Mouse (Mus musculus) forebrain, embryonic 16.5 days (tissue): Measurements from ENCODE around the gene Glt6d1. TPM values are rescaled to one million over a fixed set of nuclear protein-coding genes. Genes with fewer than 3 reads are reported as not detected.
"Not testable (repeated sequence)": the region's sequence is repeated elsewhere in the genome, so short reads cannot be mapped to it uniquely, and the experiment has no call there.

ENCODE experiments used
- ATAC-seq: fragments of 200-750 bp; cut with Nextera tagmentation; 2 replicates; pipeline ENCODE4 v1.8.0; 2017; ENCODE audit warnings: mild to moderate bottlenecking, moderate library complexity
- H3K27ac ChIP-seq: fragments of 300-500 bp; sonication (generic); 2 replicates; pipeline ENCODE4 v1.5.1; 2014; ENCODE audit warnings: low read length, control low read depth
- H3K27me3 ChIP-seq: fragments of 300-500 bp; sonication (generic); replicated peaks from 2 replicates; pipeline ENCODE4 v1.6.1; 2014; ENCODE audit warnings: low read length; ENCODE audit not compliant: control insufficient read depth, insufficient read depth
- H3K36me3 ChIP-seq: fragments of 300-500 bp; sonication (generic); 2 replicates; pipeline ENCODE4 v1.6.1; 2014; ENCODE audit not compliant: control insufficient read depth, insufficient read depth
- H3K4me1 ChIP-seq: fragments of 300-500 bp; sonication (generic); replicated peaks from 2 replicates; pipeline ENCODE4 v1.6.1; 2014; ENCODE audit warnings: low read length; ENCODE audit not compliant: control insufficient read depth, insufficient read depth
- H3K4me2 ChIP-seq: fragments of 300-500 bp; sonication (generic); 2 replicates; pipeline ENCODE4 v1.6.1; 2014; ENCODE audit warnings: mild to moderate bottlenecking, low read length, control low read depth
- H3K4me3 ChIP-seq: fragments of 300-500 bp; sonication (generic); replicated peaks from 2 replicates; pipeline ENCODE4 v1.5.1; 2014; ENCODE audit warnings: mild to moderate bottlenecking, low read length, control low read depth
- H3K9ac ChIP-seq: fragments of 300-500 bp; sonication (generic); replicated peaks from 2 replicates; pipeline ENCODE4 v1.6.1; 2014; ENCODE audit warnings: low read depth, low read length, control low read depth
- H3K9me3 ChIP-seq: fragments of 300-500 bp; sonication (generic); 2 replicates; pipeline ENCODE4 v1.6.1; 2016; ENCODE audit warnings: low read length; ENCODE audit not compliant: control insufficient read depth
- WGBS: fragments of 180-500 bp; shearing (Covaris S2); extraction: QIAGEN DNeasy Blood & Tissue Kit; methylation state at CpG from one replicate; pipeline ENCODE4 v1.1.7; 2014; 5-methylcytosine and 5-hydroxymethylcytosine counted together
- polyA plus RNA-seq: library from polyadenylated mRNA; unstranded; fragments of >200 nt; fragmentation: Nextera tagmentation; extraction: Ambion mirVana; gene quantifications from 2 replicates; pipeline ENCODE4 v1.2.1, GENCODE M21; 2015

The Glt6d1 gene
- polyA plus RNA-seq = not detected in 2 replicates

GRCm38 (mm10) chr2:25815748-25816147, at the start of gene Glt6d1:
Gene Glt6d1, minus strand, starts transcription at chr2:25815848.
- not testable (repeated sequence) for H3K9ac ChIP-seq, H3K9me3 ChIP-seq, H3K4me2 ChIP-seq, H3K27ac ChIP-seq, H3K27me3 ChIP-seq, H3K4me1 ChIP-seq, H3K36me3 ChIP-seq, ATAC-seq, H3K4me3 ChIP-seq
- WGBS = 82% methylated on average over 1 of the region's 1 CpGs

DNA sequence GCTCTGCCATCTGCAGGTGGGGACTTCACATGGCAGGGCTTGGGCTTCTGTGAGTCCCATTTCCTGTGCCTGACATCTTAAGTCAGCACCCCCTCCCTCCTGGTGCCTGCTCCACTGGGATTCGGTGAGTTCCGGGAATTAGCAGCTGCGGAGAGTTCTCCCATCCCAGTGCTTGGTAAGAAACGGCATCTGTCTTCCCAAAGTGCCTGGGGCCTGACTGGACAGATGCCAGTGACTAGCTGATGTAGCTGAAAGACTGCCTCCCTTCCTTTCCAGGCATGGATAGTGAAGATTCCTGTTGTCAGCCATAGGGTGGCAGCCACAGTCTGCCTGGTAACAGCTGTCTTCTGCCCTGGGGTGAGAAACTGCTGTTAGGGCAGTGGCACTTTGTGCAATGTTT, 49.8 kb upstream of the Glt6d1 start:
- Histone ChIP-seq H3K4me2 (no peak overlapping the region), H3K27me3 (no peaks in the 10 kb centered on the region; the same call in none of the 2 replicates), H3K27ac (no peak overlapping the region), H3K4me3 (no peak overlapping the region), H3K36me3 (no peaks in the 10 kb centered on the region), H3K9ac (no peak overlapping the region), H3K9me3 (no peaks in the 10 kb centered on the region), H3K4me1 (peaks cover 24% of the 10 kb centered on the region)
- WGBS = 5% methylated on average over 4 of the region's 4 CpGs
- ATAC-seq = peak; percentile 39

DNA sequence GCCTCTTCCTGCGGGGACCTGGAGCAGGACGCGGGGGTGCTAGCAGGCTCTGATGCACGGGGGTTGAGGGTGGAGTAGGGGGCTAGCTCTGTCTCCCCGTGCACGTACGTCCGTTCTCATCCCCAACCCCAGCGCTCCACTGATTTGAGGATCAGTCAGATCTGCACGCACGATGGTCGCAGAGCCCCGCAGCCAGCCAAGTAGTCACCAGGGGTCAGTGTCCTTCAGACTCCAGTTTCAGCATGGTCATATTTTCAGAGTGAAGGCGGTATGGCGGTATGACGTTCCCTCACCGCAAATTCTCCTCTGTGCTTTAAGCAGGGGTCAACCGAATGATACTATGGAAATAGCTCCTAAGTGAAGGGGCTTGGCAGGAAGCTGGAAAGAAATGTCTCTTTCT, 48.6 kb upstream of the Glt6d1 start:
- H3K9me3 ChIP-seq = no peaks in the 10 kb centered on the region
- no peaks in the 10 kb centered on the region; the same call in none of the 2 replicates for H3K27me3 ChIP-seq
- H3K27ac ChIP-seq = no peak overlapping the region
- H3K9ac ChIP-seq = peak overlapping the region; percentile 64; the same call in 1 of the 2 replicates
- H3K4me2 ChIP-seq = peak overlapping the region; percentile 99
- peaks cover 24% of the 10 kb centered on the region for H3K4me1 ChIP-seq
- H3K4me3 ChIP-seq = peak overlapping the region; percentile 56
- no peaks in the 10 kb centered on the region for H3K36me3 ChIP-seq
- no peak for ATAC-seq
- WGBS = 3% methylated on average over 18 of the region's 18 CpGs

DNA sequence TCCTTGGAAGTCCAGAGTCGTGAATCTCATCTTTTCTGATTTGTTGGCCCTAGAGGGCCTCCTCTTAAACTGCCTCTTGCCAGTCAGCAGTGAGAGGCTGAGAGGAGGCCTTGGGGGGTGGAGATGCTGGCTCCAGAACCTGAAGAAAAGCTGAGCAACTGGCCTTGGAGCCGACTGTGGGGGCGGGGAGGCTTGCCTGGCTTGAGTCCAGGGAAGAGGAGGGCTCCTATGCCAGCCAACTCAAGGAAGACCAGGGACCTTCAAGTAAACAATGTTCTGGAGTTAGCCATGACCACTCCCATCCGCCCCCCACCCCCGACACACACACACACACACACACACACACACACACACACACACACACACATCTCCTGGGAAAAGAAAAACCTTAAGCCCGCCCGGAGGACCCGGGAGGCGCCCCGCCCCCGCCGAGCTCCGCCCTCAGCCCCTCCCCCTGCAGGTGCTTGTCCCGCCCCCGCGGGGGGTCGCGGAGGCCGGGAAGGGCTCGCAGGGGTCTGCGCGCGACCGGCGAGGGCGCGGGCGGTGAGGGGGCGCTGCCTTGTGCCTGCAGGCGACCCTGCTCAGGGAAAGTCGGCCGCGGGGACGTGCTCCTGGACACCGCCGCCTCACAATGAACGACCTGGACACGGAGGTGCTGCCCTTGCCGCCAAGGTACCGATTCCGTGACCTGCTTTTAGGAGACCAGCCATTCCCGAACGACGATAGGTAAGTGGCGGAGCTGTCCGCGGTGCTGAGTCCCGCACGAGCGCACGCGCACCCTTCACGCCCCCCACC, 47.9 kb upstream of the Glt6d1 start, which contains the start of gene Kcnt1:
TSS of gene Kcnt1 (plus strand) at position 398 of the 795 bp plus-strand sequence.
- H3K4me3 ChIP-seq = peak within 1 kb of the TSS; percentile 56
- ATAC-seq = peak; percentile 26; the same call in 1 of the 2 replicates
- no peaks in the 10 kb centered on the region for H3K36me3 ChIP-seq
- H3K4me2 ChIP-seq = peak within 1 kb of the TSS; percentile 99
- no peak within 1 kb of the TSS for H3K27ac ChIP-seq
- no peaks in the 10 kb centered on the region; the same call in none of the 2 replicates for H3K27me3 ChIP-seq
- 2% methylated on average over 45 of the region's 53 CpGs for WGBS
- no peaks in the 10 kb centered on the region for H3K9me3 ChIP-seq
- H3K9ac ChIP-seq = peak within 1 kb of the TSS; percentile 64
- peaks cover 24% of the 10 kb centered on the region for H3K4me1 ChIP-seq

GRCm38 (mm10) chr2:25862696-25863270, 47.1 kb upstream of the Glt6d1 start:
- no peaks in the 10 kb centered on the region for H3K9me3 ChIP-seq
- no peak for ATAC-seq
- peaks cover 24% of the 10 kb centered on the region for H3K4me1 ChIP-seq
- H3K4me3 ChIP-seq = peak overlapping the region; percentile 56; the same call in 1 of the 2 replicates
- H3K27ac ChIP-seq = no peak overlapping the region
- H3K9ac ChIP-seq = no peak overlapping the region
- H3K36me3 ChIP-seq = no peaks in the 10 kb centered on the region
- 49% methylated on average over 5 of the region's 5 CpGs for WGBS
- H3K4me2 ChIP-seq = peak overlapping the region; percentile 99
- H3K27me3 ChIP-seq = no peaks in the 10 kb centered on the region; the same call in none of the 2 replicates

- WGBS = 55% methylated on average over 2 of the region's 2 CpGs
Measured at GRCm38 (mm10) chr2:25862038-25862437, 46.4 kb upstream of the Glt6d1 start.

GRCm38 (mm10) chr2:25859891-25860290, 44.2 kb upstream of the Glt6d1 start:
- H3K9ac ChIP-seq = no peak overlapping the region
- H3K4me2 ChIP-seq = no peak overlapping the region
- 92% methylated on average over 3 of the region's 3 CpGs for WGBS
- H3K4me1 ChIP-seq = peaks cover 17% of the 10 kb centered on the region
- no peaks in the 10 kb centered on the region for H3K36me3 ChIP-seq
- H3K4me3 ChIP-seq = no peak overlapping the region
- H3K9me3 ChIP-seq = no peaks in the 10 kb centered on the region
- H3K27ac ChIP-seq = no peak overlapping the region
- ATAC-seq = no peak
- H3K27me3 ChIP-seq = no peaks in the 10 kb centered on the region; the same call in none of the 2 replicates

More at GRCm38 (mm10) chr2:25862038-25862437, 46.4 kb upstream of the Glt6d1 start:
- Histone ChIP-seq H3K9ac (no peak overlapping the region), H3K4me2 (no peak overlapping the region), H3K36me3 (no peaks in the 10 kb centered on the region), H3K9me3 (no peaks in the 10 kb centered on the region), H3K4me1 (peaks cover 24% of the 10 kb centered on the region), H3K4me3 (no peak overlapping the region), H3K27ac (no peak overlapping the region), H3K27me3 (no peaks in the 10 kb centered on the region; the same call in none of the 2 replicates)
- ATAC-seq = no peak

GRCm38 (mm10) chr2:25853998-25854397, 38.4 kb upstream of the Glt6d1 start:
- Histone ChIP-seq H3K9me3 (no peaks in the 10 kb centered on the region), H3K4me1 (no peaks in the 10 kb centered on the region), H3K27ac (no peak overlapping the region), H3K27me3 (no peaks in the 10 kb centered on the region), H3K9ac (no peak overlapping the region), H3K4me2 (no peak overlapping the region), H3K36me3 (no peaks in the 10 kb centered on the region), H3K4me3 (no peak overlapping the region)
- ATAC-seq = no peak
- WGBS = 83% methylated on average over 5 of the region's 5 CpGs

DNA sequence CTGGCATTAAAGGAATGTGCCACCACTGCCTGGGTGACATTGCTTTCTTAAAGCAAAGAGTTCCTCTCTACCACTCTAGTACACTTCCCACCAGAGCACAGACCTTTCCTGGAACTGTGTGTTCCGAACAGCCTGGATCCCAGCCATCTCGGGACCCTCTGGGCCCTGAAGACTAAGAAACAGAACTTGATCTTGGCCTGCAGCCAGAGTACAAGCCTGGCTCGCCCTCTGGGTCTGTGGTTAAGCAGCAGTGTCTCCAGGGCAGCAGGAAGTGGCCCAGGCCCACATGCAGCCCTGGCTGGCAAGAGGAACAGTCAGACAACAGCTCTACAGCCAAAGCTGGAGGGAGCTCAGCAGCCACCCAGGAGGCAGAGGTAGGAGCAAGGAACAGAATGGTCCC, 37.0 kb upstream of the Glt6d1 start:
- Histone ChIP-seq H3K36me3 (no peaks in the 10 kb centered on the region), H3K4me1 (no peaks in the 10 kb centered on the region), H3K27me3 (no peaks in the 10 kb centered on the region), H3K9me3 (no peaks in the 10 kb centered on the region), H3K27ac (no peak overlapping the region), H3K4me2 (no peak overlapping the region), H3K4me3 (no peak overlapping the region), H3K9ac (no peak overlapping the region)
- 40% methylated on average over 3 of the region's 3 CpGs for WGBS
- ATAC-seq = no peak
